Mouse (Mus musculus) heart, embryonic 11.5 days (tissue): ENCODE measurements around the gene Bcan. TPM values are rescaled to one million over a fixed set of nuclear protein-coding genes. Genes with fewer than 3 reads are reported as not detected.

Experiments used
- ATAC-seq: fragments of 200-750 bp; cut with Nextera tagmentation; replicated peaks from 2 replicates; pipeline ENCODE4 v1.8.0; 2017; ENCODE audit warnings: moderate library complexity; ENCODE audit not compliant: insufficient number of reproducible peaks, low FRiP score, low TSS enrichment
- H3K27ac ChIP-seq: fragments of 300-500 bp; sonication (generic); 2 replicates; pipeline ENCODE4 v1.5.1; 2014; ENCODE audit warnings: mild to moderate bottlenecking, low read depth, low read length
- H3K27me3 ChIP-seq: fragments of 300-500 bp; sonication (generic); 2 replicates; pipeline ENCODE4 v1.6.1; 2014; ENCODE audit warnings: mild to moderate bottlenecking, low read length, mixed read lengths; ENCODE audit not compliant: control insufficient read depth, insufficient read depth
- H3K36me3 ChIP-seq: fragments of 300-500 bp; sonication (generic); 2 replicates; pipeline ENCODE4 v1.6.1; 2014; ENCODE audit warnings: mild to moderate bottlenecking, low read length, moderate library complexity, mixed read lengths; ENCODE audit not compliant: control insufficient read depth, insufficient read depth
- H3K4me1 ChIP-seq: fragments of 300-500 bp; sonication (generic); 2 replicates; pipeline ENCODE4 v1.6.1; 2014; ENCODE audit warnings: low read length; ENCODE audit not compliant: control insufficient read depth, insufficient read depth
- H3K4me2 ChIP-seq: fragments of 300-500 bp; sonication (generic); 2 replicates; pipeline ENCODE4 v1.6.1; 2014; ENCODE audit warnings: mild to moderate bottlenecking, moderate library complexity
- H3K4me3 ChIP-seq: fragments of 300-500 bp; sonication (generic); 2 replicates; pipeline ENCODE4 v1.5.1; 2014; ENCODE audit warnings: low read depth, low read length
- H3K9ac ChIP-seq: fragments of 300-500 bp; sonication (generic); 2 replicates; pipeline ENCODE4 v1.6.1; 2014; ENCODE audit warnings: mild to moderate bottlenecking, low read depth, low read length, moderate library complexity
- H3K9me3 ChIP-seq: fragments of 300-500 bp; sonication (generic); replicated peaks from 2 replicates; pipeline ENCODE4 v1.6.1; 2016; ENCODE audit warnings: low read length; ENCODE audit not compliant: control insufficient read depth
- WGBS: fragments of 180-500 bp; shearing (Covaris S2); extraction: QIAGEN DNeasy Blood & Tissue Kit; methylation state at CpG from one replicate; pipeline ENCODE4 v1.1.7; 2014; ENCODE audit not compliant: insufficient replicate concordance; 5-methylcytosine and 5-hydroxymethylcytosine counted together
- polyA plus RNA-seq: library from polyadenylated mRNA; unstranded; fragments of >200 nt; fragmentation: Nextera tagmentation; extraction: Ambion mirVana; gene quantifications from 2 replicates; pipeline ENCODE4 v1.2.1, GENCODE M21; 2014

Bcan gene
- polyA plus RNA-seq, 1 experiment from 2014 or later = not detected

DNA sequence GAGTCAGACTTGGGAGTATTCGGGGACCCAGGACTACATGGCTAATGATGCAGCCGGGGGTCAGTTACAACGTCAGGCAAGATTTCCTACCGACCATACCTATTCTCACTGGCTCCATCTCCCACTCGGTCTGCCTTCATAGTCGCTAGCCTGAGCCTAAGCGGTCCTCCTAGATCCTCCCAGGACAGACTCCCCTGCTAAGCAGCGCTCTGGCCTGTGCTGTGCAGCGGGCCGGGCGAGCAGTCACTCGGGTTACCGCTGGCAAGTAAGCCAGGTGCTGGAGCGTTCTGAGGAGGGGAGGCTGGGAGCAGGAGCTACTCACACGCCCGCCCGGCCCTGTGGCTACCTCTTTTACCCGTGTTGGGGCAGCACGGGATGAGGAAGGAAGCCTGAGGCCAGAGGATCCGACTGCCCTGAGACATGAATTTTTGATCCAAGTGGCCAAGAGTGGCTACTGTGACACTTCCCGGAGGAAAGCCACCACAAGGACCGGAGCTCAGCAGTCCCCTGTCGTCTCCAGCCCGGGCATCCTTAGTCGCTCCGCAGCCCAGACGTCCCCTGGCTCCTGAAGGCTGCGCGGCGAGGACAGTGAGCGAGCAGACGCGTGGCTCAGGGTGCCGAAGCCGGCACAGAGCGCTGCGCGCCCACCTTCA, 661 bp downstream of the Bcan start:
- H3K9ac ChIP-seq = no peak overlapping the region
- H3K27ac ChIP-seq = no peak overlapping the region
- H3K36me3 ChIP-seq = no peaks in the 10 kb centered on the region
- WGBS = 1% methylated on average over 38 of the region's 38 CpGs
- ATAC-seq = no peak
- peaks cover 9% of the 10 kb centered on the region; the same call in 1 of the 2 replicates for H3K4me1 ChIP-seq
- peaks cover 97% of the 10 kb centered on the region for H3K27me3 ChIP-seq
- H3K4me2 ChIP-seq = peak overlapping the region; percentile 66
- peak overlapping the region; percentile 38 for H3K4me3 ChIP-seq
- H3K9me3 ChIP-seq = peaks cover 4% of the 10 kb centered on the region; the same call in 1 of the 2 replicates

GRCm38 (mm10) chr3:87998747-87999146, 1.3 kb downstream of the Bcan start:
- Histone ChIP-seq H3K4me2 (no peak overlapping the region), H3K27ac (no peak overlapping the region), H3K9me3 (peaks cover 4% of the 10 kb centered on the region; the same call in 1 of the 2 replicates), H3K9ac (no peak overlapping the region), H3K4me3 (no peak overlapping the region), H3K27me3 (peaks cover 100% of the 10 kb centered on the region), H3K4me1 (peaks cover 9% of the 10 kb centered on the region; the same call in 1 of the 2 replicates), H3K36me3 (no peaks in the 10 kb centered on the region)
- no peak for ATAC-seq
- 3% methylated on average over 7 of the region's 7 CpGs for WGBS

- H3K36me3 ChIP-seq = no peaks in the 10 kb centered on the region
- H3K9ac ChIP-seq = no peak overlapping the region
- peak overlapping the region; percentile 62 for H3K4me2 ChIP-seq
- peak overlapping the region; percentile 36 for H3K4me3 ChIP-seq
- ATAC-seq = no peak
- H3K27me3 ChIP-seq = peaks cover 100% of the 10 kb centered on the region
- H3K9me3 ChIP-seq = no peaks in the 10 kb centered on the region
- H3K27ac ChIP-seq = no peak overlapping the region
- 1% methylated on average over 49 of the region's 49 CpGs for WGBS
- peaks cover 9% of the 10 kb centered on the region; the same call in 1 of the 2 replicates for H3K4me1 ChIP-seq
These were observed 2.9 kb downstream of the Bcan start for GRCm38 (mm10) chr3:87996971-87997614.

GRCm38 (mm10) chr3:87996401-87996800, 3.6 kb downstream of the Bcan start:
- H3K4me1 ChIP-seq = peaks cover 9% of the 10 kb centered on the region; the same call in 1 of the 2 replicates
- H3K9ac ChIP-seq = no peak overlapping the region
- 5% methylated on average over 15 of the region's 15 CpGs for WGBS
- H3K9me3 ChIP-seq = no peaks in the 10 kb centered on the region
- H3K4me2 ChIP-seq = peak overlapping the region; percentile 62; the same call in 1 of the 2 replicates
- no peaks in the 10 kb centered on the region for H3K36me3 ChIP-seq
- H3K27ac ChIP-seq = no peak overlapping the region
- ATAC-seq = no peak
- no peak overlapping the region; the same call in 1 of the 2 replicates for H3K4me3 ChIP-seq
- peaks cover 94% of the 10 kb centered on the region for H3K27me3 ChIP-seq

DNA sequence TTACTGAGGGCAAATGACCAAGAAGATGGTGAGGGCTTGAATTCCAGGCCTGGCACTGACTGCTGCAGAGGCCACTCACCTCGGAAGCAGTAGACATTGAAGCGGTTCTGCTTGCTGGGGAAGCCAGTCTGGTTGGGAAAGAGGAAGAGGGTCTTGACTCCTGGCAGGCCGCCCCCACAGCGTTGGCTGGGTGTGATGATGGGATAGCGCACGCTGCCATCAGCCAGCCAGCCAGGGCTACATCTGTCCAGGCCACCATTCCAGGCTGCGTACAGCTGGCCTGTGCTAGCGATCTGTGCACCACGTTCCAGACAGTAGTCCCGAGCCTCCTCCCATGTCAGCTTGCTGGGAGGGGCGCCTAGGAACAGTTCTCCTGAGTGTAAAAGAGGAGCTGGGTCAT, 4.7 kb downstream of the Bcan start:
- no peak for ATAC-seq
- Histone ChIP-seq H3K4me3 (no peak overlapping the region), H3K27me3 (peaks cover 94% of the 10 kb centered on the region), H3K36me3 (no peaks in the 10 kb centered on the region), H3K4me1 (peaks cover 9% of the 10 kb centered on the region; the same call in 1 of the 2 replicates), H3K9me3 (no peaks in the 10 kb centered on the region), H3K27ac (no peak overlapping the region), H3K9ac (no peak overlapping the region), H3K4me2 (no peak overlapping the region)
- WGBS = 27% methylated on average over 11 of the region's 11 CpGs

DNA sequence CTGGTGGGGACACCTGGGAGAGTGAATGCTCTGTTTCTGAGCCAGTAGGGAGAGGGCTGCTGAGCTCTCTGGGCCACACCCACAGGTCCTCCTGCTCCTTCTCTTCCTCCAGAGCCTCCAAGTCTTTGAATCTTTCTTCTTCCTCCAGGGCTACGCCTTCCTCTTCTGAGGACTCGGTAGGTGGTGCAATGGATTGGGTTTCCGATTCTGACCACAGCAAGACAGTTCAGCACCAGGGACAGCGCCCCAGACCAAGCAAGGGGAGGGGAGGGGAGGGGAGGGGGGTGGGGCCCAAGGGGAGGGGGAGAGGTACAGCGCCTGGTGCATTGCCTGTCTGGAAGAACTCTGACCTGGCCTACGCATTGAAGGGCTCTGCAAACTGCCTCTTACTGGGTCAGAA, 6.6 kb downstream of the Bcan start:
- ATAC-seq = no peak
- under 1% methylated on average over 5 of the region's 6 CpGs for WGBS
- H3K27me3 ChIP-seq = peaks cover 93% of the 10 kb centered on the region

DNA sequence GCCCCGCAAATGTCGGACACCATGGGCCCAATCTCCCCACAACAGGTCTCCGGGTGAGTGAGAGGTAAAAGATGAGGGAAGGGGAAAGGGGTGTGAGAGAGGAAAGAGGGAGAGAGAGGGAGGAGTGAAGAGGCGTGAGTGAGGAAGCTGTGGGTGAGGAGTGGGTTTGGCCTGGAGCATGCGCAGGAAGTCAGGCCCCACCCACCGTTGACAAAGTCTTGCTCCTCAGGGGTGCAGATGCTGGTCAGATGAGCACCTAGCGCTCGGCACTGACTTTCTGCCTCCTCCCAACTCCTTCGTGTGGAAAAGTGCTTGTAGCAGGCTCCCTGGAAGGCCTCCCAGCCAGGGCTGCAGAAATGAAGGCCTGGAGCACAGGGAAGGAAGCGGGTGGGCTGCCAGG, 10.1 kb downstream of the Bcan start:
- H3K4me3 ChIP-seq = no peak overlapping the region
- H3K27ac ChIP-seq = no peak overlapping the region
- peaks cover 63% of the 10 kb centered on the region for H3K27me3 ChIP-seq
- H3K9me3 ChIP-seq = no peaks in the 10 kb centered on the region
- ATAC-seq = no peak
- no peaks in the 10 kb centered on the region for H3K36me3 ChIP-seq
- WGBS = 30% methylated on average over 10 of the region's 10 CpGs
- no peak overlapping the region for H3K4me2 ChIP-seq
- H3K9ac ChIP-seq = no peak overlapping the region
- peaks cover 26% of the 10 kb centered on the region for H3K4me1 ChIP-seq

More for the DNA sequence above, 6.6 kb downstream of the Bcan start:
- Histone ChIP-seq H3K36me3 (no peaks in the 10 kb centered on the region), H3K9ac (no peak overlapping the region), H3K4me1 (no peaks in the 10 kb centered on the region), H3K4me3 (no peak overlapping the region), H3K4me2 (no peak overlapping the region), H3K9me3 (no peaks in the 10 kb centered on the region), H3K27ac (no peak overlapping the region)

DNA sequence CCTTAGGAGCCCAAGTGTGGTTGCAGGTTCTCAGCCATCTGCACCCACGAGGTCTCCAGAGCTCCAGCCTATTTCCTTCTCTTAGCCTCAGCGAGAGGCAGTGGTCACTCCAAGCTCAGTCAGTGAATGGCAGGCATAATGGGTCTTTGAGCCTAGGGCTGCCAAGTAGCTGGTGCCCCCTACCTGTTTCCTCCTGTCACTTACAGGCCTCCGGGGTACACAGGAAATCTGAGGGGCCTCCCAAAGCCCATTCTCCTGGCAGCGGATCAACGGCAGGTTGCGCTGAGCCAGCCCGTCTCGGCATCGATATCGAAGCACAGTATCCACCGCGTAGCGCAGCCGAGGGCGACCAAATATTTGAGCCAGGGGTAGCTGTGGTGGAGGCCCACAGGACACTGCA, 12.0 kb downstream of the Bcan start:
- 10% methylated on average over 15 of the region's 15 CpGs for WGBS
- Histone ChIP-seq H3K36me3 (no peaks in the 10 kb centered on the region), H3K4me3 (peak overlapping the region; percentile 42), H3K27ac (no peak overlapping the region), H3K9ac (no peak overlapping the region), H3K4me1 (peaks cover 41% of the 10 kb centered on the region), H3K9me3 (no peaks in the 10 kb centered on the region), H3K4me2 (peak overlapping the region; percentile 72), H3K27me3 (peaks cover 44% of the 10 kb centered on the region)
- ATAC-seq = no peak
